Mouse (Mus musculus) liver, postnatal 0 days (tissue): ENCODE measurements around the gene Mon1b.
A peak's percentile ranks its signal among the peaks of the same experiment; 100 is the strongest.

ENCODE experiments used
- CTCF ChIP-seq: sonication (generic); IDR thresholded peaks from 2 replicates; pipeline ENCODE4 v1.5.1; 2016; ENCODE audit warnings: antibody characterized with exemption, low read depth
- EP300 ChIP-seq: IDR thresholded peaks from 2 replicates; pipeline ENCODE4 v1.6.1; 2016; ENCODE audit warnings: antibody characterized with exemption, low read depth, mild to moderate bottlenecking

DNA sequence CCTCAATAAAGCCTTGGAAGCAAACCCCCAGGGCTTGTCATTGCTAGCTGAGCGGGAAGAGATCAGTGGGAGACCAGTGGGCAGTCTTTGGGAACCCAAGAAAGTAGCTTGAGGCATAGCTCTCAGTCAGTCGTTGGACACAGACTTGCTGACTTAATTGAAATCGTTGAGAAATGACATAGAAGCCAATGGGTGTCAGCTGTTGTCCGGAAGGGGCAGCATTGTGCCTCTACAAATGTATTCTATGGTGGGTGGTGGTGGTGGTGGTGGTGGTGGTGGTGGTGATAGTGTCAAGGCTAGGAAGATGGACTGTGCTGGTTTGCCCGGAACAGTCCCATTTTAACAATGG is 867 bp downstream of the Mon1b start:
- TF ChIP-seq EP300 (no peak), CTCF (peak; percentile 22; the same call in 1 of the 2 replicates)
